Mouse (Mus musculus): ENCODE data around the gene Sgms1.

Gene Sgms1

DNA sequence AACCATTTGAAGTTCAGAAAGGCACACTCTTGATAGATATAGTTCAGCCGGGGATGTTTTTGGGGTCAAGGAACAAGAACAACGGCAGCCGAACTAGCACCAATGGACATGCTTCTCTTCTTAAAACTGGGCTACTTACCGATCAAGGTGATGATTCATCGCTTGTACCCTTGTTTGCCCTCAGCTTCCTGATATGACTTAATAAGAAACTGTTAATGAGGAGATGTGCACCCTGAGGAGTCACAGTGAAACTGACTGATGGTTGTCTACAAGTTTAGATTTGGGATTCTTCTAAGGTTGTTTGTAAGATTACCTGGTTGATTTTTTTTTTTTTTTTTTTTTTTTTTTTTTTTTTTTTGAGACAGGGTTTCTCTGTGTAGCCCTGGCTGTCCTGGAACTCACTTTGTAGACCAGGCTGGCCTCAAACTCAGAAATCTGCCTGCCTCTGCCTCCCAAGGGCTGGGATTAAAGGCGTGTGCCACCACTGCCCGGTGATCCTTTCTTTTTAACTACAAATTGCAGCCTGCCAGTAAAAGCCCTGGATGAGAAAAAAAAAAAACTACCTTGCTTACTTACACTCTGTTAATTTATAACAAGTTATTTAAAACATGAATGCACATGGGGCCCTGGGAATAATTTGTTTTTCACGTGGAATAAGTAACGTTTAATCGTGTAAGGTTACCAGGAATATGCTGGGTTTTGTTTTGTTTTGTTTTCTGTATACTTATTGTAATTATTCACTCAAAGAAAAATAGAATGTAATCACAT, 126.5 kb downstream of the Sgms1 start:
- no peak for DNase-seq

DNA sequence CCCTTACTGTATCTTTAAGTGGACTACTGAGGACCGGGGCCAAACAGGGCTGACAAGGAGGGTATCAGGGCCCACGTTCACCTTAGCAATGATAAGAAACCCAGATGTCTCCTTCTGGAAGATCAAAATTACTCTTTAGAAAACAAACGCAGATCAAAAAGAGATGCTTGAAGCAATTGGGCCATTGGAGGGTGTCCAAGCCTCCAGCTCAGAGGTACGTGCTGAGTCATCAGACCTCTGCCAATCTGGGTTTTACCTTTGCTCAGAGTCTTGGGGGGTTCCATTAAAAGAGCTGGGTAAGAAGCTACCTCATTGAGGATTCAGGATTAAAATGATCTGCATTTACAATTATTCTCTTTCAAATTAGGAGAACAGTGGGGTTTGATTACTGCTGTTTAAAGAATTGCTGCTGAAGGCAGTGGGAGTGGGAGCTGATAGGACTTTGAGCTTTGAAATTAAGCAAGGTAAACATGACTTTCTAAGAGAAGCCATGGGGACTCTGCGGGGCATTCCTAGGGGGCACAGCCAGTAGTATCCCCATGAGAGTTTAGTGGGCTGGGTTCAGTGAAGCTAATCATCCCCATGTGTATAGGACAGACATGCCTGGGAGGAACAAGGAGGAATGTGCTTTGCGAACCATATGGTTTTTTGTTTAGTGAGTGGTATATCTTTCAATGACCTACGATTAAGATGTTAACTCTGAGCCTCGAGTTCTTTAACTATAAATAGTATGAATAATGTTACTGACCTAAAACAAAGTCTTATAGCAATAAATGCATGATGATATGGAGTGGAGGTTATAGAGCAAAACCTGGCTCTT, 128.4 kb downstream of the Sgms1 start:
- DNase-seq, result no peak

DNA sequence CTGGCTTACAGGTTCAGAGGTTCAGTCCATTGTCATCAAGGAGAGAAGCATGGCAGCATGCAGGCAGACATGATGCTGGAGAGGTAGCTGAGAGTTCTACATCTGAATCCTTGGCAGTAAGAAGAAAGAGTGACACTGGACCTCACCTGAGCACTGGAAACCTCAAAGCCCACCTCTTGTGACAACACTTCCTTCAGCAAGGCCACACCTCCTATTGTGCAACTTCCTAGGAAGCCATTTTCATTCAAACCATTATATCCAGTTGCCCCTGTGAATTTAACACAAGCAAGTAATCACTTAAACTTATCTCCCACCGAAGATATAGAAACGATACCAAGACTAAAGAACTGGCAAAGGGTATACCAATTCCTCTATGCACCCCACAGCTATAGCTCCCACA, 129.7 kb downstream of the Sgms1 start:
- DNase-seq, result no peak

DNA sequence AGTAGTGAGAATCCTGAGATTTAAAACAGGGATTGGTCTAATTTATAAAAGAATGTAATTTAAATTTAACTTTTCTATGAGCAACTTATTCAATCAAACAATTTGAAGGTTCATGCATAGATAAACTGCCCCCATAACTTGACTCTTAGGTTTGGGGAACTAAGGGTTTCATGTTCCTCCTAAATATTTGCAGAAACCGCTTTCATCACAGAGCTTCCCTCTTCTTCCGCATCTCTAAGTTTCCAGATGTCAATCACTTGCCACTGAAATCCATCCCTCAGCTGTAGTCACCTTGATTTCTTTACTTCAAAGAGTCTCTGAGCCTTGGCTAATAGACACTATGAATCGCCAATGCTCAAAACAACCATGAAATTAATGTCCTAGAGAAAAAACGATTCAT, 130.5 kb downstream of the Sgms1 start:
- DNase-seq, result no peak

DNA sequence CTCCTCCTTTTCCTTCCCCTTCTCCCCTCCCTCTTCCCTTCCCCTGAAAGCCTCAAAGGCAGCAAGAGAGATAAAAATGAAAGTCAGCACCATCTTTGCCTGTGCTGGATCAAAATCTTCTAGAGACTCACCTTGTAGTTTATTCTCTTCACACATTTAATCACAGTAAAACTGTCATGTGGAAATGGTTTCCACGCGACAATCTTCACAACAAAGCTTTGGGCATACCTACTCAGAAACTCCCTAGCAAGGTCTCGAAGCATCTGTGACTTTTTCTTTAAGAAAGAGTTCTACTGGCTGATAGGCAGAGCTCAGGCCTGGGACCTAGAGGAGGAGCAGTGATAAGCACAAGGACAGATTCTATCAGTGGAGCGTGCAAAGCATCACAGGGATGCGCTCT, 131.4 kb downstream of the Sgms1 start:
- DNase-seq, result no peak

DNA sequence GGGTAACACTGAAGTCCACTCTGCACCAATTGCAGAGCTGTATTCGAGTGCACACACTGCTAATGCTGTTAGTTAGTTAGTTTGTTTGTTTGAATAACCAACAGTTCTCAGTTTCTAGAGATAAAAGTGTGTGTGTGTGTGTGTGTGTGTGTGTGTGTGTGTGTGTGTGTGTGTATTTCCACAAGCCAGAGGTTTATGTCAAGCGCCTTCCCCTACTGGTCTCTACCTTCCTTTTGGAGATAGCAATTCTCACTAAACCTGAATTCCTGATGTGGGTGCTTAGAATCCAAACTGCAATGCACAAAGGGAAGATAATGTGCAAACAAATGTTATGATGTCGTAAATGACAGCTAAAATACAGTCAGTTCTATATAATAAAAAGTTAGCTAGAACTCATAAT, 131.9 kb downstream of the Sgms1 start:
- no peak for DNase-seq

DNA sequence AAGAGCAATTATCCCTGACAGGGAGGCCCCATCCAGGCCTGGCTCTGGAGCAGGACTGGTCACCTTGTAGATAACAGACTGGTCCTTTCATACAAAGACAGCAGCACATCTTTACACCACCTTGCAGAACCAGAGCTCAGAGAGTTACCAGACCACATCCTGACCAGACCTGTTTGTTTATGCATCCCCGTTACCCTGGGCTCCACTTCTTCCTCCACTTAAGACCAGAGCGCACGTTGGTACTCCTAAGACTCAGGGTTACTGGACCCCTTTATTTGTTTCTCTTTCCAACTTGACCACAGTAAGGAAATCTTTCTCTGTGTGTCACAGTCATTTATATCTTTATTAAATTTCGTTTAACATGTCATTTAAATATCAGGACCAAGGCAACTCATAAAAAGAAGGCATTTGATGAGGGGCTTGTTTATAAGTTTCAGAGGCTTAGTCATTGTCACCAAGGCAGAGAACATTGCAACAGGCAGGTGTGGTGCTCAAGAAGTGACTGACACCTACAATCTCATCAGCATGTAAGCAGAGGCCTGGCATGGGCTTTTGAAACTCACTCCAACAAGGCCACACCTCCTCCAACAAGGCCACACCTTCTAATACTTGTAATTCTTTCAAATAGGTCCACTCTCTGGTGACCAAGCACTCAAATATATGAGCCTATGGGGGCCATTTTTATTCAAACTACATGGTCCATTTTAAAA, 132.7 kb downstream of the Sgms1 start:
- no peak for DNase-seq

DNA sequence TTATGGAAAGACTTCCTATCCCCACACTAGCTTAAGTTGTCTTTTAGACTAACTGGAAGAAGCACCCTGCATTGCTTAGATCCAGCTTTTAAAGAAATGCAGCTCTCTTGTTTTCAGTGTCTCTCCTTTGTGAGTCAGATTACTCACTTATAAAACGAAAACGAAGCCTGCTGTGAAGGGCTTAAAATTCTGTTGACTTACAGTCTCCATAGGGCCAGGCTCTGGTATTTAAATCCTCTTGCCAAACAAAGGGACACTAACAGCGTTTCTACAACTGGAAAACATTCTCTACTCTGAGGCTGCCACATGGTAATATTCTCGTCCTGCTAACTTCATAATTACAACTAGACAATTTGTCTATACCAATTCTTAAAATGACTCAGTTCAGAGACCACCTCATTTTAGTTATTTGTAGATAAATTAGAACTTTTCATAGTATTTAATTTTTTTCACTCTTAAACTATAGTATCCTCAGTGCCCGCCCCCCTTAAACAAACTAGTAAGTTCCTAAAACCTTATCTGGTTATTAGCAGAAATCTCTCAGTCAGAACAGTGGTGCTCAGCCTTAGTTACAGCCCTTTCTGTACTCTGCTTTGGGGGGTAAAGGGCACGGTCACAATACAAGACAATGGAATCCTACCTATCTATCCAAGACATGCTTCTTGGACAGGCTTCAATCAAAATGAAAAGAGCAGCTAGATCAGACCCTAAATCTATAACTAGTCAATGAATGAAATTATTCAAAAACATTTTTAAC, 133.9 kb downstream of the Sgms1 start:
- DNase-seq, result no peak

DNA sequence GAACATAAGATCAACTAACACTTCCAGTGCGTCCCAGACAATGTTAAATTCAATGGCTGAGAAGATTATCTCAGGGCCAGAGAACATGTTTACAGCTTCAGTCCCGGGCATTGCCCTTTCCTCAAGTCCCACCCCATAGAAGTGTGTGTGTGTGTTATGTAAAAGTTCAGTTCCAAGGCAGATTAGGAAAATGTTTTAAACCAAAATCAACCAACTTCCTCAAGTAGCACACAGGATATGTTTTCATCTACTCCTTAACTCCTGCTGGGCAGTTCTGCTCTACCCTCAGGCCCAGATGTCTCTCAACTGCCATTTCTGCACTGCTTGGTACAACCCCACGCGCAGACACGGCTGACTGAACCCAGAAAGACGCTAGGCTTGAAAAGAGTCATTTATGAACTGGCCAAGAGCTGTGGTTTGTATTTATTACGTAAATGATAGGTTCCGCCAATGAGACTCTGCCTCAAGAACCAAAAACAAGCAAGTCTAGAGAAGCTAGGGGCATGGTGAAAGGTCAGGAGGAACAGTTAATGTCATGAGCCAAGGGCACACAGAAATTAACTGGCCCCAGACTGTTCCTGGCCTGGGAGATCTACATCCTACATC, 134.7 kb downstream of the Sgms1 start:
- DNase-seq, result no peak

DNA sequence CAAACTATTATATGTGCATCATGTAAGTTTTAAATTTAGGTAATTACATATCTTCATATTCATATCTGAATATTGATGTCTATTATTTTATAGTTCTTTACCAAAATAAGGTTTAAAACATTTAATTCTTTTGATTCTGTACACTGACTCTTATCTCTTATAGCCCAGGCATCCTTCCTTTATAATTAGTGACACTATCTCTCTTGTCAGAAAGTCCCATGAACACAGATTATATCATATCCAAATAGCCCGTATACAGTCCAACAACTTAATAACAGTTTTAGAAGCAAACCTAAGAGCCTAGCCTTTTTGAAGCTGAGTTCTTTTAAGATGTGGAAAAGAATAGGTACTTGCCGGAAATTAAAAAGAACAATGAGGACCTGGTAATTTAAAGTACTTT, 135.3 kb downstream of the Sgms1 start:
- DNase-seq, result no peak

DNA sequence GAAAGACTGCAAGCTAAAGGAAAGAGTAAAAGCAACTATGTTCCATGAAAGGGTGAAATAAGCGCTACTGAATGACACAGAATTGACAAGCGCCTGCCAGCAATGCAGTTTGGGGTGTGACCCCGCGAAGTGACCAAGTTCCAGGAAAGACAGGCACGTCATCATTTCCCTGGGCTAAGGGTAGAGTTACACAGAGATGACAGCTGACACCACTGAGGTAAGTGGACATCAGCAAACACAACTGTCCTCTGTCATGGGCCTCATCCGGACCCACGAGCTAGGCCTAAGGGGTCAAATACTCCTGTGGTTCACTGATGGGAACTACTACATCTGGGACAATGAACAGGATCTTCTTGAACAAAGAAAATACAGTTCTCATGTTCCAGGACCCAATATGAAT, 136.5 kb downstream of the Sgms1 start:
- no peak for DNase-seq

DNA sequence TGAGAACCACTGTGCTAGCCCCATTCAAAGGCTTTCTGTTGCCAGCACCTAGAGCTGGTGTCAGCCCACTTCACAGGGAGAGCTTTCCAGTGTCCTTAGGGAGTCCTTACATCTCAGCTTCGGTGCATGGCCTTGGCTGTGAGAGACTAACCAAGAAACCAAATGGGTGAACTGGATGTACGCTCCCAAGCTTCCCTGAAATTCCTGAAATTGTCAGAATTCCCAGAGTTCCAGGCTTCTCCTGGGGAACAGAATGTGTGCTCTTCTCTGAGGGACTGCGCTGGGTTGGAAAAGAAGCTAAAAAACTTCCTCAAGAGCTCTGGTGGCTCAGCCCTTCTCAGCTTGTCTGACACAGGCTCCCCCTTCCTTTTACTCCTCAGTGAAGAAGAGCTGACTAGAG, 137.1 kb downstream of the Sgms1 start:
- no peak for DNase-seq

DNA sequence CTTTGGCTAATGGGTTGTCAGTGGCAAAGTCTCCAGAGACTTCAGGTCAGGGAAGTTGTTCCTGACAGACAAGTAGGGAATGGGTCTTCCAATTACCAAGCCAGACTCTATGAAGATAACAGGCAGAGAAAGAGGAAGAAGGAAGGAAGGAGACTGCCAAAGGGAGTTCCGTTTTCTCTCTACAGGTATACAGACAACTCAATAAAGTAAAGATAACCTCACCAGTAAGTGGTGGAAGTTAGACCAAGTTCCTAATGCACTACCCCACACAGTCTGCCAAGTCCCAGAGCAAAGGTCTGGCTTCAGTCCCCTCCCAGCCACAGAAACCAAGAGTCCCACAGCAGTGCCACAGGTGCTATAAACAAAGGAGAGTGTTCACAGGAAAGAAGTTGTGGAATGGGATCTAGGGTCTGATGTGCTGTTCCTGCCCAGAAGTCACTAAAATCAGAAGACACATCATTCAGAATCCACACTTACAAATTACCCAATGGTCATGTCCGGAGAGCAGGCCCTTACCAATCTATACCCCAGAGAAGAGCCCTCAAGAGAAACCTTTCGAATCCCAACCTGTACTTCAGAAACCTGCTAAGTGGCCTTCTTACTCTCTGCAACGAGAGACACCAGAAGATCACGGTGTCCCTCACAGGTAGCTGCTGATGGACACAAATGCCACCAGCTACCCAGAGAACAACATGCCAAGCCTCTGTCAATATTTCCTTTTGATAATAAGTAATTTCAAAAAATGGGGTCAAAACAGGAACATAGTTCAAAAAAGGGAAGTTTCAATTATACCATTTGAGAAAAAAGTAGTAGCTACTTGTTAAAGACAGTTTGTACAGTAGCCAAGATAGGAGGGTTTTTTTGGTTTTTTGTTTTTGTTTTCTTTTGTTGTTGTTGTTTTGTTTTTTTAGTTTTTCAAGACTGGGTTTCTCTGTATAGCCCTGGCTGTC, 140.1 kb downstream of the Sgms1 start:
- no peak for DNase-seq

DNA sequence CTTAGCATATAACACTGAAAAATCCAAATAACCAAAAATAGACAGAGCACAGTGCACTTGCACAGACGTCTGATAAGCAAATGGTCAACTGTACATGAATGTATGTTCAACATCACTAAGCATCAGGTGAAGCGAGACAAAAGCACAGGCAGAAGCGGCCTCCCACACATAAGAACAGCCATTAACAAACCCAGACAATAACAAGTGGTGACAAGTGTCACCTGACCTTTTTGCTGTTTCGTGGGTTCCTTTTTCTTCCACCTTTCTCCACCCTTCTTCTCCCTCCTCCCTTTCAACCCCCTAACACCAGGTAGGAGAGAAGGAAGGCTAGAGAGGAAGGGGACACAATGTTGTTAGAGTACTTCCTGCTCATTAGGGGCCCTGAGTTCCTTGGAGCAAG, 144.6 kb downstream of the Sgms1 start:
- DNase-seq, result no peak

DNA sequence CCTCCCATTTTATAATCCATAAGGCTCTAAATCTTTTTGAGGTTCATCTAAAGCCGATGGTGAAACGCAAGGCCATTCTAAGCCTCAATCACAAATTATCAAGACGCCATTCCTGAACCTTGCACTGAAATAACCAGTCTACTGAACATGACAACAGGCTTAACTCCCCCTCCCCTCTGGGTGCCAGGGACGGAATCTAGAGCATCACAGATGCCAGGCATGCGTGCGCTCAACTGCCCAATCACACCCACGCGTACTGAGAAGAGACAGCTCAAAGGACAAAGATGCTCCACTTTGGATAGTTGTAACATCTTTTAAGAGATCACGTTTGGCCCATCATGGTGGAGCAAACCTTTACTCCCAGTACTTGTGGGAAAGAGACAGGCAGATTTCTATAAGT, 146.3 kb downstream of the Sgms1 start:
- no peak for DNase-seq

DNA sequence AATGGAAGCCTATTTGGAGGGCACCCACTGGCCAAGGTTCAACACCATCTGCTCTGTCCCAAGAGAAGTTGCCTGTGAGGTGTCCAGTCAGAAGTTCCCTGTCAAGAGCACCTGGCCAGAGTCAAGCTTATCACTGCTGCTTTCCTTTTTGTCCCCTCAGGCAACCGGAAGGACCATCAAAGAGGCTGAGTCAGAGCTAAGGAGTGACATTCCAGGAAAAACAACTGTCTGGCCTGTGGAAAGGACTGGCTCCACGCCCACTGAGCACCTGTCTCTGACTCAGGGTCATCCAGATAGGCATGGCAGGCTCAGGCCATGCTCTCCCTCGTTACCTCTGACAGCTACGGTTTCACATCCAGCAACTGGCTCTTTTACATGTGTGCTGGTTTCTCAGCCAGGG, 147.4 kb downstream of the Sgms1 start:
- DNase-seq, result peak; percentile 31

DNA sequence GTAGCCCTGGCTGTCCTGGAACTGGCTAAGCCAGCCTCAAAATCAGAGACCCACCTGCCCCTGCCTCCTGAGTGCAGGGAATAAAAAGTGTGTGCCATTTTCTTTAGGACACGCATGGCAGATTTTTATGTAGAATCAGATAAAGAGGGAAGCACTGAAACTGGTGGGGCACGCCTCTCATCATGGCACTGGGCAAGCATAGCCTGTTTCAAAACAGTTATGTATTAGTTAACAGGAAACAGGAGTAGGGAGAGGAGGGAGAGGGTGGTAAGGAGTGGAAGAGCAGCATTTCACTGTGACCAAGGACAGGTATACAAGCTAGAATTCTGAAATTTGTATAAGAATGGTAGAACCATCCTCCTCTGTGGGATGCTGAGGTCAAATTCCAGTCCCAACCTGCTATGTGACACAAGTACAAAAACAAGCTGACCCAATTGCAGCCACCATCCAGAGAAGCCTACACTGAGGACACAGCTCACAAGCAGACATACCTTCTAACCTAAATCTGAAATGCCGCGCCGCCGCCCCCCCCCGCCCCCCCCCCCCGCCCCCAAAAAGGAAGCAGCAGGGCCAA, 149.0 kb downstream of the Sgms1 start:
- no peak for DNase-seq

DNA sequence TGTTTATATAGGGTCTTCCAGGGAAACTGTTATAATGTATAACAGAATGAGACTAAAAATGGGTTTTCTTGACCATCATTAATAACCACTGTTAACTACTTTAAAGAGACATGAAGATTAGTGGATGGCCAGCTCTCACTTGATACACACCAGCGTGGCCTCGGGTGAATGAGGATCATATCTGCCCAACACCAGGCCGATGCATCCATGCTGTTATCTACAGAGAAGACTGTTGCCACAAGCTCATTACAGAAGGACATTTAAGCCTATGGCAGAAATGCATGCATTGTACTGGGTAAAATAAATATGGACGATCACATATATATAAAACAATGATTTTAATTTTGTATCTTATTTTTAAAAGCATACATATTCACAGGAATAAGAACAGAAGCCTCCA, 149.6 kb downstream of the Sgms1 start:
- no peak for DNase-seq

DNA sequence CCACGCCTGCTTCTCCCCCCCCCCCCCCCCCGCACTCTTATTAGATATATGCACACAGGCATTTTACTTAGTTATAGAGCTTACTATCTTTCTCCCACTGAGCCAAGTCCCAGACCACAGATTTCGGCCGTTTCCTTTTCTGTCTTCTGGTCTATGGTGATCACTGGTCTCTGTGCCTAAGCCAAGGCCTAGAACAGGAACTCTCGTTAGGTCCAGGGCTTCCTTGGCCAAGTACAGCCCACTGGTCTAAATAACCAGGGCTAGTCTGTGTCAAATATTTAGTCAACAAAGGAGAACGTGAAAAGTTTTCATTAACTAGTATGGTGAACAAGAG, 150.1 kb downstream of the Sgms1 start:
- no peak for DNase-seq

DNA sequence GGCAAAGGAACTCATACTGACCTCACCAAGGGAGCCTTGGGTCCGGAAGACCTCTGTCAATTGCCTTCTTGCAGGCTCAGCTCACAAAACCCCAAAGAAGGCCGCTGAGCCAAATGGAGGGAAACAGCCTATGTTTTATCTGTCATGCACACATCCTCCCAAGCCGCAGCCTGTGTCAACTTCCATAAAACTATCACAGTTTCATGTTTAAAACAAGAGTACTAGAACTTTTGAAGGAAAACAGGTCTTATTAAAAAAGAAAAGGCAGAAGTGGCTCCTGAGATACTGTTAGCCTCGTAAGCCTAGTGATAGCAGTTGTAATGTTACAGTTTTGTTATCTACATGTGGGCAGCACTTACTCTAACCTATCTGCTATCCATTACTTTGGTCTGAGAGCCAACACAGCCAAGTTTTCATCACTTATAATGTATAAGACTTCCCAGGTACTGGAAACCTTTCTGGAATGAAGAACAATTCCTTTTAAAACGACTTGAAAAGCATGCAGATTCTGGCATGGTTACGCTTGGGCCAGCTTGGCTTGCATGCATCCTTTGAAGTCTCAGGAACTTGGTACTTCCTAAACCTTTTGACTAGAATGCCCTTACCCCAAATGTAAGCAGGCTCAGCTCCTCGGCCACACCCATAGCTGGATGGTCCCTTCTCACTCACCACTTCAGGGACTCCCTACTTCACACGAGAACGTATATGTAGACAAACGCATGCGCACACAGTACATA, 150.6 kb downstream of the Sgms1 start:
- DNase-seq, result no peak

DNA sequence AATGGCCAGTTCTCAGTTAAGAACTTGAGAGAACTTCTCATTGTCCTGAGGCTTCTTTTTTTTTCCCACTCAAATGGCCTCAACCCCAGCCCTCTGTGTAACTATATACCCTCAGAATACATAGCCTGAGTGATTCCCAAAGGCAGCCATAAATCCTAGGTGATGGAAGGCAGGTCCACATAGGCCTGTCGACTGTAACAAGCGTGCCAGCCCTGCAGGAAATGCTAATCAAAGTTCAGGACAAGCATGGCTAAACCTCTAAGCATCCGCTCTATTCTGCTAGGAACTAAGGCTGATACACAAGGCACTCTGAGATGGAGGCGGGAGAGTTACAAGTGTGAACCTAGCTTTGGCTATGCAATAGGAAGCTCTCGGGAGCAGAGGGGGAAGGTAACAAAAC, 151.8 kb downstream of the Sgms1 start:
- DNase-seq, result no peak
